ENCODE assay signal across 12 mouse cellular contexts in the genomic region with DNA sequence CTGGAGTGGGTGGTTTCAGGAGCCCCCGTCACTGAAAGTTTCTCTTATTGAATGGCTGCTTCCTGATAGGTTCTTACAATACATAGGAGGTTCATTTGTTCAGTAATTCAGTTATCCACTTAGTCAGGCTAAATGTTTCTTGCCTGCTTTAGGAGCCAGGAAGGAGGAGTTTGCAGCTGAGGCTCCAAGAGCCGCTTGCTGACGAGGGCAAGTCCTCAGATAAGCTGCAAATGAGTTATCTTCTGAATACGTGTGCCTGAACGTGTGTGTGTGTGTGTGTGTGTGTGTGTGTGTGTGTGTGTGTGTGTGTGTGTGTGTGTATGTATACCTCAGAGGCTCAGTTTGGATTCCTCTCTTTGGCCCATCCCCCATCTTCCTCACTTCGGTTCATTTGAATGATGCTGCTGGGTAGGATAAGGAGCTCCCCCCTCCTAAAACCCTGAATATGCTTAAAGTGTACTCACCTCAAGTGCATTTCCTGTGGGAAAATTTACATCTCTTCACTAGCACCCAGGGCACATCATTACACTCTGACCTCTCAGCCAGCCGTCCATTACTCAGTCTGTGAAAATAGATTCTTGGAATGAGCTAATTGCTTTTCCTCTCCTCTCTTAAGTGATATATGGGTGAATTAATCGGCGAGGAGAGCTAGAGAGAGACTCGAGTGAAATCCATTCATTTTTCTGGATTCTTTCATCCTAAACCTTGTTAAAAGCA. TPM values are rescaled to one million over a fixed set of nuclear protein-coding genes. Genes with fewer than 3 reads are reported as not detected.
A peak's percentile ranks its signal among the peaks of the same experiment; 100 is the strongest.
DNase-seq lines count a peak whose midpoint lies in the region; ATAC-seq and TF ChIP-seq lines count a peak whose summit lies in the region.
"Had no signal": no experiment of that assay in that cellular context is flagged by ENCODE, and none has a peak within 500 bp of the region (broad histone marks: within the 10 kb centered on the region; RNA-seq: fewer than 3 reads in every experiment).

No protein-coding gene starts in this region.

- no peak for ATAC-seq in heart, embryonic 12.5 days (ENCODE audit: insufficient number of reproducible peaks, low FRiP score)
- ATAC-seq in lung, postnatal 0 days, result no peak
- peak; percentile 18 for ATAC-seq in inflammation-experienced regulatory T-cells, adult 6 months
- no peak for ATAC-seq in stomach, embryonic 15.5 days (ENCODE audit: insufficient read depth, low FRiP score, low read depth)
- ATAC-seq in megakaryocyte, adult 5-6 weeks (ENCODE audit: poor library complexity, severe bottlenecking), result no peak
- ATAC-seq: midbrain, embryonic 15.5 days had no signal

- no peak overlapping the region for H3K4me2 ChIP-seq in heart, embryonic 12.5 days
- no peak overlapping the region for H3K4me2 ChIP-seq in lung, postnatal 0 days (replicated peaks; ENCODE audit: low read depth, low read length)
- H3K4me2 ChIP-seq in stomach, embryonic 15.5 days, result no peak overlapping the region
- H3K4me2 ChIP-seq: embryonic facial prominence, embryonic 13.5 days; midbrain, embryonic 15.5 days had no signal

- no peak for TF ChIP-seq EP300 in lung, postnatal 0 days (IDR thresholded peaks at IDR 0.05)

- no peaks in the 10 kb centered on the region for H3K9me3 ChIP-seq in heart, embryonic 12.5 days (replicated peaks)
- H3K9me3 ChIP-seq in lung, postnatal 0 days (ENCODE audit: low read length), result no peaks in the 10 kb centered on the region
- H3K9me3 ChIP-seq in stomach, embryonic 15.5 days, result no peaks in the 10 kb centered on the region
- H3K9me3 ChIP-seq in forebrain, embryonic 10.5 days, result no peaks in the 10 kb centered on the region
- H3K9me3 ChIP-seq: embryonic facial prominence, embryonic 13.5 days; midbrain, embryonic 15.5 days had no signal

- 33% methylated on average over 10 of the region's 10 CpGs for WGBS in heart, embryonic 12.5 days
- WGBS in lung, postnatal 0 days, result 26% methylated on average over 10 of the region's 10 CpGs
- WGBS in stomach, embryonic 15.5 days, result 32% methylated on average over 10 of the region's 10 CpGs
- WGBS in forebrain, embryonic 10.5 days, result 77% methylated on average over 10 of the region's 10 CpGs

- no peak for DNase-seq in heart, adult 11 months
- DNase-seq in lung, postnatal 0 days (ENCODE audit: low spot score), result peak; percentile 55
- DNase-seq in lung, postnatal 4 days, result no peak
- DNase-seq in forebrain, embryonic 10.5 days (ENCODE audit: extremely low spot score, low spot score), result no peak
- DNase-seq: adrenal gland, postnatal 25 days; right cerebral cortex, postnatal 14 days had no signal

- peak overlapping the region; percentile 55 for H3K27ac ChIP-seq in heart, embryonic 12.5 days (ENCODE audit: poor library complexity, severe bottlenecking)
- H3K27ac ChIP-seq in lung, postnatal 0 days (ENCODE audit: low read length), result peak overlapping the region; percentile 80; the same call in 1 of the 2 replicates
- peak overlapping the region; percentile 71; the same call in 1 of the 2 replicates for H3K27ac ChIP-seq in stomach, embryonic 15.5 days
- H3K27ac ChIP-seq in forebrain, embryonic 10.5 days, result no peak overlapping the region
- H3K27ac ChIP-seq: embryonic facial prominence, embryonic 13.5 days; midbrain, embryonic 15.5 days had no signal

- H3K4me1 ChIP-seq in heart, embryonic 12.5 days (replicated peaks), result peaks cover 69% of the 10 kb centered on the region
- H3K4me1 ChIP-seq in lung, postnatal 0 days (ENCODE audit: insufficient read depth, low read depth, low read length), result peaks cover 34% of the 10 kb centered on the region
- H3K4me1 ChIP-seq in stomach, embryonic 15.5 days, result peaks cover 19% of the 10 kb centered on the region; the same call in 1 of the 2 replicates
- peaks cover 28% of the 10 kb centered on the region for H3K4me1 ChIP-seq in forebrain, embryonic 10.5 days

- no peak for TF ChIP-seq CTCF in lung, postnatal 0 days (IDR thresholded peaks at IDR 0.05)

- no peak overlapping the region for H3K4me3 ChIP-seq in heart, embryonic 12.5 days
- H3K4me3 ChIP-seq in lung, postnatal 0 days (ENCODE audit: low read depth, low read length), result no peak overlapping the region
- no peak overlapping the region for H3K4me3 ChIP-seq in stomach, embryonic 15.5 days (replicated peaks)
- no peak overlapping the region for H3K4me3 ChIP-seq in forebrain, embryonic 10.5 days
- H3K4me3 ChIP-seq: embryonic facial prominence, embryonic 13.5 days; midbrain, embryonic 15.5 days had no signal

- H3K27me3 ChIP-seq in heart, embryonic 12.5 days (replicated peaks), result no peaks in the 10 kb centered on the region
- H3K27me3 ChIP-seq in lung, postnatal 0 days (replicated peaks; ENCODE audit: insufficient read depth, low read length), result no peaks in the 10 kb centered on the region
- H3K27me3 ChIP-seq in stomach, embryonic 15.5 days (replicated peaks), result no peaks in the 10 kb centered on the region
- H3K27me3 ChIP-seq in forebrain, embryonic 10.5 days (ENCODE audit: poor library complexity, severe bottlenecking), result no peaks in the 10 kb centered on the region
- H3K27me3 ChIP-seq: embryonic facial prominence, embryonic 13.5 days; midbrain, embryonic 15.5 days had no signal

- peak overlapping the region; percentile 46 for H3K9ac ChIP-seq in heart, embryonic 12.5 days
- no peak overlapping the region for H3K9ac ChIP-seq in lung, postnatal 0 days (replicated peaks; ENCODE audit: low read depth)
- H3K9ac ChIP-seq in stomach, embryonic 15.5 days, result no peak overlapping the region
- H3K9ac ChIP-seq: embryonic facial prominence, embryonic 13.5 days; midbrain, embryonic 15.5 days had no signal

- peaks cover 47% of the 10 kb centered on the region for H3K36me3 ChIP-seq in heart, embryonic 12.5 days
- peaks cover 5% of the 10 kb centered on the region; the same call in 1 of the 2 replicates for H3K36me3 ChIP-seq in lung, postnatal 0 days (ENCODE audit: insufficient read depth, low read length)
- H3K36me3 ChIP-seq in stomach, embryonic 15.5 days, result no peaks in the 10 kb centered on the region; the same call in 1 of the 2 replicates
- H3K36me3 ChIP-seq in forebrain, embryonic 10.5 days (replicated peaks), result peaks cover 9% of the 10 kb centered on the region; the same call in 1 of the 2 replicates
- H3K36me3 ChIP-seq: midbrain, embryonic 15.5 days had no signal

RNA-seq across cellular contexts. Expression of a gene that starts 35.3 kb away (rescaled TPM):
- 44.2 and 48.3 TPM in 2 replicates for polyA plus RNA-seq in heart, embryonic 12.5 days (2016; fragmentation: Nextera tagmentation; extraction: Ambion mirVana)
- polyA plus RNA-seq in lung, postnatal 0 days (2015; fragmentation: Nextera tagmentation; extraction: Ambion mirVana), result 11.4 and 12.4 TPM in 2 replicates
- polyA plus RNA-seq in inflammation-experienced regulatory T-cells, adult 6 months (2017; shearing (Covaris generic)), result 100 to 1,000 TPM in 2 of 3 experiments, 10 to 100 TPM in 1; 70.9 to 111 (median 101) TPM
- polyA plus RNA-seq in stomach, embryonic 15.5 days (2015; fragmentation: Nextera tagmentation; extraction: Ambion mirVana), result 17.1 and 20.4 TPM in 2 replicates
- total RNA-seq in megakaryocyte, adult 5-6 weeks (2015), result 27.9 and 29.8 TPM in 2 replicates
- 21.9 and 27.3 TPM in 2 replicates for total RNA-seq in megakaryocyte, adult 5-6 weeks (2017)
- 10.7 TPM in 2 replicates for polyA plus RNA-seq in forebrain, embryonic 10.5 days (2016; fragmentation: Nextera tagmentation; extraction: Ambion mirVana)

RNA-seq across cellular contexts. Expression of a gene that starts 39.0 kb away (rescaled TPM):
- polyA plus RNA-seq in heart, embryonic 12.5 days (2016; fragmentation: Nextera tagmentation; extraction: Ambion mirVana), result 3.4 and 4.0 TPM in 2 replicates
- polyA plus RNA-seq in lung, postnatal 0 days (2015; fragmentation: Nextera tagmentation; extraction: Ambion mirVana), result 8.0 and 8.3 TPM in 2 replicates
- polyA plus RNA-seq in inflammation-experienced regulatory T-cells, adult 6 months (2017; shearing (Covaris generic)), result 10 to 100 TPM; 15.5 to 45.9 (median 21.9) TPM
- 5.5 and 11.1 TPM in 2 replicates for polyA plus RNA-seq in stomach, embryonic 15.5 days (2015; fragmentation: Nextera tagmentation; extraction: Ambion mirVana)
- total RNA-seq in megakaryocyte, adult 5-6 weeks (2015), result 28.1 and 37.2 TPM in 2 replicates
- 12.4 and 44.5 TPM in 2 replicates for total RNA-seq in megakaryocyte, adult 5-6 weeks (2017)
- 2.5 and 3.8 TPM in 2 replicates for polyA plus RNA-seq in forebrain, embryonic 10.5 days (2016; fragmentation: Nextera tagmentation; extraction: Ambion mirVana)
